Mouse (Mus musculus) liver, adult 2 months (tissue): Measurements from ENCODE around the gene Car11.

ENCODE experiments used
- CTCF ChIP-seq: fragments of 200-500 bp; IDR thresholded peaks from 2 replicates; pipeline ENCODE4 v1.5.1; 2011; ENCODE audit warnings: low read depth, low read length, control low read depth
- POLR2A ChIP-seq: fragments of 200-500 bp; IDR thresholded peaks from 2 replicates; pipeline ENCODE4 v1.6.1; 2011; ENCODE audit warnings: low read length, control low read depth; ENCODE audit not compliant: insufficient read depth; ENCODE audit errors: extremely low read depth

GRCm38 (mm10) chr7:45721234-45721571, 21.6 kb downstream of the Car11 start:
- TF ChIP-seq CTCF (no peak), POLR2A (no peak)
